Mouse (Mus musculus) limb, embryonic 14.5 days (tissue): ENCODE measurements around the gene Arih2. TPM values are rescaled to one million over a fixed set of nuclear protein-coding genes. Genes with fewer than 3 reads are reported as not detected.

Source experiments
- ATAC-seq: fragments of 200-750 bp; cut with Nextera tagmentation; 2 replicates; pipeline ENCODE4 v1.8.0; 2017; ENCODE audit warnings: low read depth, moderate number of reproducible peaks, moderate TSS enrichment; ENCODE audit not compliant: low FRiP score
- DNase-seq: peaks from one replicate; pipeline ENCODE4 v3.0.0-alpha.2; 2015; ENCODE audit warnings: low spot score
- H3K27ac ChIP-seq: fragments of 300-500 bp; sonication (generic); replicated peaks from 2 replicates; pipeline ENCODE4 v1.5.1; 2014; ENCODE audit warnings: low read depth, mild to moderate bottlenecking, low read length, moderate library complexity, mixed read lengths
- H3K27me3 ChIP-seq: fragments of 300-500 bp; sonication (generic); 2 replicates; pipeline ENCODE4 v1.6.1; 2014; ENCODE audit warnings: low read length, mixed read lengths; ENCODE audit not compliant: control insufficient read depth, insufficient read depth
- H3K36me3 ChIP-seq: fragments of 300-500 bp; sonication (generic); 2 replicates; pipeline ENCODE4 v1.6.1; 2014; ENCODE audit warnings: mild to moderate bottlenecking, low read length, moderate library complexity, mixed read lengths; ENCODE audit not compliant: control insufficient read depth, insufficient read depth
- H3K4me1 ChIP-seq: fragments of 300-500 bp; sonication (generic); 2 replicates; pipeline ENCODE4 v1.6.1; 2014; ENCODE audit warnings: antibody characterized with exemption, low read length, mixed read lengths; ENCODE audit not compliant: control insufficient read depth, insufficient read depth
- H3K4me2 ChIP-seq: fragments of 300-500 bp; sonication (generic); replicated peaks from 2 replicates; pipeline ENCODE4 v1.6.1; 2014; ENCODE audit warnings: low read depth, mild to moderate bottlenecking, low read length, moderate library complexity; ENCODE audit not compliant: severe bottlenecking
- H3K4me3 ChIP-seq: fragments of 300-500 bp; sonication (generic); replicated peaks from 2 replicates; pipeline ENCODE4 v1.5.1; 2014; ENCODE audit warnings: low read length
- H3K9ac ChIP-seq: fragments of 300-500 bp; sonication (generic); 2 replicates; pipeline ENCODE4 v1.6.1; 2014; ENCODE audit warnings: mild to moderate bottlenecking, low read depth, low read length, moderate library complexity; ENCODE audit not compliant: severe bottlenecking
- H3K9me3 ChIP-seq: fragments of 300-500 bp; sonication (generic); 2 replicates; pipeline ENCODE4 v1.6.1; 2016; ENCODE audit warnings: low read length; ENCODE audit not compliant: control insufficient read depth
- POLR2A ChIP-seq: fragments of 200-500 bp; IDR thresholded peaks from 2 replicates; pipeline ENCODE4 v1.8.0; 2012; ENCODE audit warnings: inconsistent platforms, mild to moderate bottlenecking, moderate library complexity, borderline replicate concordance; ENCODE audit not compliant: insufficient read depth, insufficient read length; ENCODE audit errors: extremely low read depth
- WGBS: fragments of 180-500 bp; shearing (Covaris S2); extraction: QIAGEN DNeasy Blood & Tissue Kit; methylation state at CpG from one replicate; pipeline ENCODE4 v1.1.7; 2014; 5-methylcytosine and 5-hydroxymethylcytosine counted together
- polyA plus RNA-seq, 2 experiments: library from polyadenylated mRNA; depleted of rRNA in 1 of 2; stranded (reverse) in 1 of 2; unstranded in 1 of 2; fragments of >200 nt; fragmentation: Nextera tagmentation in 1 of 2; extraction: Ambion mirVana in 1 of 2; gene quantifications; 2 replicates each; pipeline versions ENCODE4 v1.2.1 to v1.2.3; 2012 to 2014

Arih2 gene
- polyA plus RNA-seq (2012; rRNA removed) (46.2 and 48.5 TPM in 2 replicates), polyA plus RNA-seq (2014; fragmentation: Nextera tagmentation; extraction: Ambion mirVana) (35.7 and 39.8 TPM in 2 replicates)

DNA sequence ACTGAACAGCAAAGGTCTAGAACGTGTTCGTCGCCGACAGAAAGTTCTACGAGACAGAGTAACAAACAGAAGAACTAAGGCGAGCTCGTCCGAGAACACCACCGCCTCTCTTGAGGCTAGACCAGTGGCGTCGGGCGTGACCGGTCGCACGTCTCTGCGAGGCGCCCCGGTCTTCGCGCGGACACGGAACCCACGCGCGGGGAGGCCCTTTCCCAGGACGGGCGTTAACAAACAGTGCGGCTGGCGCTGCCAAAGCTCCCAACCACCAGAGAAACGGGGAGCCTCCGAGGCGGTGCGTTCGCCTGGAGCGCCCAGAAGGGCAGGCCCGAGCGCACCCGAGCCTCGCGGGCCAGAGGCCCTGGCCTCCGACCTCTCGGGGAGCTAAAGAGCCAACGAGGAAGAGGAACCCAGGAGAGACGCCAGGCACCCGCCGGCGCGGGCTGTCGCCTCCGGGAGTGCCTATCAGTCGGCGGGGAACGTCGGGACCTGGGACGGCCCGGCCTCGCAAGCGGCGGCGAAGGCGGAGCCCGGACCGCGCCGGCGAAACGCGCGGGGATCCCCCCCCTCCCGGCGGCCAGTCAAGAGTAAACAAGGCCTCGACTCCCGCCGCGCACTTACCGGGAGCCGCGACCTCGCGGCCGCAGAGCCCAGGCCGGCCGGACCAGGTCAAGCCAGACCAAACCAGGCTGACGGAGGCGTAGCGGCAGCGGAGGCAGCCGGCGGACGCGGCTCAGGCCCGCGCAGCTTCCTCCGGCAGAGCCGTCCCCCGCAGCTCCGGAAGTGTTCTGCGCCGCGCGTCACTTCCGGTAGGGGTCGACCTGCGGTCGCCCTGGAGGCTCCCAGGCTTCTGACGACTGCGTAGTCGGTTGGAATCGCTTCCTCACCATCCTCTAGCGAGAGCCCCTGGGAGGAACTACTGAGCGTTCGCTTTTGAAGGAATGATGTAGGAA lies at the start of gene Arih2:
Gene Arih2, minus strand, starts transcription at position 776 of the 950 bp plus-strand sequence.
- DNase-seq (peak; percentile 94), ATAC-seq (peak; percentile 97)
- Histone ChIP-seq H3K4me1 (peaks cover 10% of the 10 kb centered on the region), H3K4me2 (peak within 1 kb of the TSS; percentile 67), H3K27ac (peak within 1 kb of the TSS; percentile 82), H3K4me3 (peak within 1 kb of the TSS; percentile 99), H3K9me3 (no peaks in the 10 kb centered on the region), H3K36me3 (peaks cover 6% of the 10 kb centered on the region), H3K27me3 (no peaks in the 10 kb centered on the region), H3K9ac (peak within 1 kb of the TSS; percentile 87)
- WGBS, result under 1% methylated on average over 105 of the region's 112 CpGs
- peak; percentile 78; the same call in 1 of the 2 replicates for TF ChIP-seq POLR2A

- ATAC-seq (no peak), DNase-seq (no peak)
- Histone ChIP-seq H3K9me3 (no peaks in the 10 kb centered on the region), H3K27ac (no peak overlapping the region), H3K4me2 (no peak overlapping the region), H3K9ac (no peak overlapping the region), H3K27me3 (no peaks in the 10 kb centered on the region), H3K4me3 (no peak overlapping the region), H3K36me3 (peaks cover 4% of the 10 kb centered on the region; the same call in 1 of the 2 replicates), H3K4me1 (peaks cover 19% of the 10 kb centered on the region)
- WGBS, result 77% methylated on average over 1 of the region's 1 CpGs
- no peak for TF ChIP-seq POLR2A
Measured at GRCm38 (mm10) chr9:108694533-108694932, 45.3 kb upstream of the Arih2 start.

- Histone ChIP-seq H3K9me3 (no peaks in the 10 kb centered on the region), H3K9ac (no peak overlapping the region), H3K36me3 (peaks cover 4% of the 10 kb centered on the region; the same call in 1 of the 2 replicates), H3K27ac (no peak overlapping the region), H3K27me3 (no peaks in the 10 kb centered on the region), H3K4me2 (peak overlapping the region; percentile 17; the same call in 1 of the 2 replicates), H3K4me1 (peaks cover 19% of the 10 kb centered on the region), H3K4me3 (no peak overlapping the region)
- no peak for DNase-seq
- TF ChIP-seq POLR2A, result no peak
- WGBS, result 67% methylated on average over 4 of the region's 4 CpGs
- no peak for ATAC-seq
Measured at GRCm38 (mm10) chr9:108693946-108694345, 44.8 kb upstream of the Arih2 start.

DNA sequence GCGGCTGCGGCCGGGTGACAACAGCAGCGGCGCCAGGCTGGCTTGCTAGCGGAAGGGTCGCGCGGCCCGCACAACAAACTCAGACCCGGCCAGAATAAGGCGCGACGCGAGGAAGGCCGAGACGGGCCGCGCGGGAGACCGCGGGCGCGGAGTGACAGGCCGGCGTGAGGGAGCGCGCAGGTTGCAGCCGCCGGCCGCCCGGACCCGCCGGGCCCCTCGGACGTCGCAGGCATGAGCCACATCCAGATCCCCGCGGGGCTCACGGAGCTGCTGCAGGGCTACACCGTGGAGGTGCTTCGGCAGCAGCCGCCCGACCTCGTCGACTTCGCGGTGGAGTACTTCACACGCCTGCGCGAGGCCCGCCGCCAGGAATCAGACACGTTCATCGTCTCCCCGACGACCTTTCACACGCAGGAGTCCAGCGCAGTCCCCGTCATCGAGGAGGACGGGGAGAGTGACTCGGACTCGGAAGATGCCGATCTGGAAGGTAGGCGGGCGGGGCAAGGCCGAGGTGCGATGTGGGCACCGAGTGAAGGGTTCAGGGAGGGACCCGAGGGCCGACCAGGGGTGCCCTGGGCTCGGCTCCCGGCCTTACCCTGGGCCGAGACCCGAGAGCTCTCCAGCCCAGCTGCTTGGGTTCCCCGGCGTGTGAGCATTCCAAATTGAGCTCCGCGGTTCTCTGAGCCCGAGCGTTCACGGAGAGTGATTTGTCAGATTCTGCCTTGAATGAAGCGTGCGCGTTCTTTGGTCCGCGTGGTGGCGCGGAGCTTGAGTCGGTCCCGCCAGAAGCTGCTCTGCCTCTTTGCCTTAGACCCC lies 43.2 kb upstream of the Arih2 start:
- Histone ChIP-seq H3K9me3 (no peaks in the 10 kb centered on the region), H3K4me3 (peak overlapping the region; percentile 82), H3K27me3 (no peaks in the 10 kb centered on the region), H3K27ac (0 out of 2 replicates have a peak overlapping the region, but pooled peaks have one; percentile 48), H3K9ac (peak overlapping the region; percentile 82), H3K4me1 (peaks cover 19% of the 10 kb centered on the region), H3K36me3 (no peaks in the 10 kb centered on the region), H3K4me2 (peak overlapping the region; percentile 89)
- peak; percentile 63 for DNase-seq
- no peak for TF ChIP-seq POLR2A
- peak; percentile 54 for ATAC-seq
- WGBS, result under 1% methylated on average over 69 of the region's 92 CpGs

DNA sequence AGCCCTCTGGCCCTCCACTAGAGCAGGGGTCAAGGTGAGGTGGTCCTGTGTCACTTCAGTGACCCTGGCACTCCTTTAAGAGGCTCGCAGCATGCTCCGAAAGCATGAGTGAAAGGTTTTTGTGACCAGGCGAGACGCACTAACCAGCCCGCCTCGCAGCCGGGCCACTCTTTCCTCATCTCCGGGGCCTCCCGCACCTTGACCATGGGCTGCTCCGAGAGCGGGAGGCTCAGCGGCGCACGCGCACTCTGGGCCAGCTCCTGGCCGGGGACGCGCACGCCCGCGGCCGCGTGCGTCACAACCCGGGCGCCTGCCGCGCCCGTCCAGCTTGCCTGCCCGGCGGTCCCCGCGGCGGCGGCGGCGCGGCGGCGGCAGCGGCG lies 42.6 kb upstream of the Arih2 start:
- H3K9ac ChIP-seq, result peak overlapping the region; percentile 82
- peak; percentile 79; the same call in 1 of the 2 replicates for TF ChIP-seq POLR2A
- peak overlapping the region; percentile 48; the same call in 1 of the 2 replicates for H3K27ac ChIP-seq
- no peaks in the 10 kb centered on the region for H3K9me3 ChIP-seq
- H3K36me3 ChIP-seq, result no peaks in the 10 kb centered on the region
- peaks cover 19% of the 10 kb centered on the region for H3K4me1 ChIP-seq
- DNase-seq, result peak; percentile 82
- H3K4me2 ChIP-seq, result peak overlapping the region; percentile 89
- ATAC-seq, result peak; percentile 88
- peak overlapping the region; percentile 82 for H3K4me3 ChIP-seq
- no peaks in the 10 kb centered on the region for H3K27me3 ChIP-seq
- under 1% methylated on average over 42 of the region's 42 CpGs for WGBS
